Mouse (Mus musculus) G1E (cell line): ENCODE results near the gene Tor1aip1.

Experiments
- CTCF ChIP-seq: IDR thresholded peaks from 2 replicates; pipeline ENCODE4 v1.5.1; 2012; ENCODE audit warnings: low read depth, low read length, inconsistent platforms, mixed read lengths
- GATA1 ChIP-seq: IDR thresholded peaks from 2 replicates; pipeline ENCODE4 v1.6.1; 2012; ENCODE audit warnings: borderline replicate concordance, low read length, inconsistent platforms, mixed read lengths
- GATA2 ChIP-seq: IDR thresholded peaks from 2 replicates; pipeline ENCODE4 v1.6.1; 2012; ENCODE audit warnings: low read depth, low read length, inconsistent platforms, borderline replicate concordance
- POLR2AphosphoS5 ChIP-seq: IDR thresholded peaks from 2 replicates; pipeline ENCODE4 v1.6.1; 2012; ENCODE audit warnings: low read depth, low read length, inconsistent platforms; ENCODE audit not compliant: insufficient replicate concordance

GRCm38 (mm10) chr1:156037144-156037583, 884 bp upstream of the Tor1aip1 start:
- TF ChIP-seq CTCF (no peak), GATA2 (no peak), GATA1 (no peak), POLR2AphosphoS5 (no peak)
